Mouse (Mus musculus): Measurements from ENCODE around the gene Atp5g3. TPM values are rescaled to one million over a fixed set of nuclear protein-coding genes. Genes with fewer than 3 reads are reported as not detected.
"Not testable (repeated sequence)": the region's sequence is repeated elsewhere in the genome, so short reads cannot be mapped to it uniquely, and the experiment has no call there.

Atp5g3 gene
- total RNA-seq (2021): 1,000 to 10,000 TPM; 3,070 to 3,248 TPM

DNA sequence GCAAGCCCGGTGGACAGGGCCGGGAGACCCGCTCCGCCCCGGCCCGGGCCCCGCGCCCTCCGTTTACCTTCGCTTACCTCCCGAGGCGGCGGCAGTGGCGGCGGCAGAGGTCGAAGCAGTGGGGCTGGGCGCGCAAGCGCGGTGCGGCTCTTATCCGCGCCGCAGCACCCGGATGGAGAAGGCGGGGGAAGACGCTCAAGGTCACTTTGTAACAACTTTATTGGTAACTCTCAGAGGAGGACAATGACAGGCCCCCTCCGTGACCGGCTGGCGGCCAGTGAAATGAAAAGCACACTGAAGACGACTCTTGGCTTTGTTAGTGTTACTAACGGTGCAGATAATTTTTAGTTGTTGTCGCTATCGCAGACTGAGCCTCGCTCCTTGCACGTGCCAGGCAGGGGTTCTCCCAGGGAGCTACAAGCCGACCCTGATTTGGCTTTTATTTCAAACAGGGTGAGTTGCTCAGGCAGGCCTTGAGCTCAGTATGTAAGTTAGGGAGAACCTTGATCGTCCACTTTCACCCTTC lies at the start of gene Atp5g3:
Gene Atp5g3 (minus strand): TSS at position 152 of the 526 bp plus-strand sequence.
- DNase-seq: peak; percentile 92

DNA sequence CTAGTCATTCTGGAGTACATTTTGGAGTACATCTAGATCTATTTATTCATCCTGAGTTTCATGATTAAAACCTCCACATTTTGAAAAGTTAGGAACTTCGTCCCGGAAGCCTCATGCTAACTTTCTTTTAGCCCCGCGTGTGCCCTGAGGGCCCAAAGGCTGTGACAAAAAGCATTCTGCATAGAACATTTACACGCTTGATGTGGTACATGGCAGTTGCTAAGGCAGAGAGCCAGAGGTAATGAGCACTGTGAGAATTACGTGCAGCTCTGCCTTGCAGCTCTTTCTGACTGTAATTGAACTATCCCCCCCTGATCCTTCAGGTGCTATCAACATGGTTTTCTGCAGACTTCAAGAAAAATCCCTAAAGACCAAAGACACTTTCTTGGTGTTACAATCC lies 47.2 kb upstream of the Atp5g3 start:
- DNase-seq: no peak

DNA sequence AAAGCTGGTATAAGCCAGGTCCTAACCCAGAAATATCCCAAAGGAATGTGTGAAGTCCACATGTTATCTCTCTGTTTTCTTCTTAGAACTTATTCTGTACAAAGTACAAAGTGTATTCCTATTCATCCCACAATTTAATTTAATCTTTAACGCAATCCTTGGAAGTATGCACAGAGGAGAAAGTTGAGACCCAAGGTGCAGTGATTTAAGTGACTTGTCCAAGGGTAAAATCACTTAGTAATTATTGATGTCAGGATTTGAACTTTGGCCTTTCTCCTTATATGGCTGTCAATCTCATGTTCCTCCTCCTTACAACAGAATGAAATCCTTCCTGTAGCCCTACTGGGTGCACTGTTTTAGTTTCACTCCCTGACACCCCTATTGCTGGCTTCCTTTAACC lies 42.5 kb upstream of the Atp5g3 start:
- no peak for DNase-seq

DNA sequence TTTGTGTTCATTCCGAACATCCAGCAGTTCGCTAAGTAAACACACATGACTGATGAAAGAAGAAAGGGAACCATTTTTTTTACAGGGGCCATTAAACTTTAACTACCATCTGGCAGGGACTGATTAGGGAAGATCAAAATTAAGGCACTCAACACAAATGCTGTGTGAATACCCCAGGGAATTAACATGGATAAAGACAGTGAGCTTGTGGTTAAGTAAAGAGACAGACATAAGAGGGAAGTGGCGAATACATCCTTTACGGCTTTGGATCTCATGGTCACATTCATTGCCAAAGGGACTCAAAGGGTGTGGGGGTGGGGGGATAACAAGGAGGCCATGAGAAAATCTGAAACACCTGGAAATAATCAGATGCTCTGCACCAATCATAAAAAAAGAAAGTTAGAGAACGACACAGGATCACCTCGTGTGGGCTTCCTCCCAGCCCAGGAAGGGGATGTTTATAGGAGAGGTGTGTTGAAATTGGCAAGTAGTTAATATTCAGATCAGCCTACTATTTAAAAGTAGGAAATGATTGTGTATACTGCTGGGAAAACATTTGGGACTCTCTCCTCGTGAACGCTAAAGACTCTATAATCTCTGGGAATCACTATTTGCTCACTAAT lies 41.6 kb upstream of the Atp5g3 start:
- no peak for DNase-seq

DNA sequence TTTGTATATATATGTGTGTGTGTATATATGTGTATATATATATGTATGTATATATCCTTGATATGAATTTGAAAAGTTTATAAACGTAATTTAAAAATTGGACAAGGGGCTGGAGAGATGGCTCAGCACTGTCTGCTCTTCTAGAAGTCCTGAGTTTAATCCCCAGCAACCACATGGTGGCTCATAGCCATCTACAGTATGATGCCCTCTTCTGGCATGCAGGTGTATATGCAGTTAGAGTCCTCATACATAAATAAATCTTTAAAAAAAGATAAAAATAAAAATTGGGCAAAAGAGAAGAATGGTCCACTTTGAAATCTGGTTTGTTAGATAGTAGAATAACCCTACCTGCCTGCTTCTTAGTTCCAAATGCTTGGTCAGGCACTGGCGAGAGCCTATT lies 36.2 kb upstream of the Atp5g3 start:
- no peak for DNase-seq

DNA sequence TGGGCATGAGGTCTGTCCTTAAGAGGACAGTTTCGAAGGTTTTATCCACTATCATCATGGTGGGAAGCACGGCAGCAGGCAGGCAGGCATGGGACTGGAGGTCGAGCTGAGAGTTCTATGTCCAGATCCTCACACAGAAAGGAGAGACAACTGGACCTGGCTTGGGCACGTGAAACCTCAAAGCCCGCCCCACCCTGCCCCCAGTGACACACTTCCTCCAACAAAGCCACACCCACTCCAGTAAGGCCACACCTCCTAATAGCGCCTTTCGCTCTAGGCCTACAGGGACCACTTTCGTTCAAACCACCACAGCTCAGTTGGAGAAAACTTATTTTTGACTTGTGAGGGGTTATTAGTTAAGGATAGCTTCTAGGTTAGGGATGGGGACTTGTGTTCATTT lies 32.6 kb upstream of the Atp5g3 start:
- no peak for DNase-seq

DNA sequence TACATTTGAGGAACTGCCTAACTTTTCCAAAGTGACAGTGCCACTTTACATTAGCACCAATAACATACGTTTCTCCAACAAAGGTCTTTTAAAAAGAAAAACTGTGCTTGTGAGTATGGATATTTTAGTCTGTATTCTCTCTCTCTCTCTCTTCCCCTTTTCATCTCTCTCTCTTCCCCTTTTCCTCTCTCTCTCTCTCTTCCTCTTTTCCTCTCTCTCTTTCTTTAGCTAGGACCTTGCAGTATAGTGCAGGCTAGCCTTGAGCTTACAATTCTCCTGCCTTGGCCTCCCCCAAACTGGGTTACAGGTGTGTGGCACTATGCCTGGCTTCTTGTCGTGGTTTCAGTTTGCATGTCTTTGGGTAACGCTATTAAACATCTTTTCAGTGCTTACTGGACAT lies 31.7 kb upstream of the Atp5g3 start:
- DNase-seq: no peak

DNA sequence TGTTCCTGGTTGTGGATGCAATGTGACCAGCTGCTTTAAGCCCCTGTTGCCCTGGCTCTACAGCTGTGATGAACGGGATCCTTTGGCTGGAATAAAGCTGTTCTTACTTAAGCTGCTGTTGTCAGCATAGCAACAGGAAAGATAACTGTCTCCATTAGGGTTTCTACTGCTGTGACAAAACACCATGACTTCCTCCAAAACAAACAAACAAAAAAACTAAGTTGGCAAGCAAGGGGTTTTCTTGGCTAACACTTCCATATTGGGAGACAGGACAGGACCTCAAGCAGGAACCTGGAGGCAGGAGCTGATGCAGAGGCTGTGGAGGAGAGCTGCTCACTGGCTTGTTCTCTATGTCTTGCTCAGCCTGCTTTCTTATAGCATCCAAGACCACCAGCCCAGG lies 30.2 kb upstream of the Atp5g3 start:
- DNase-seq: no peak

DNA sequence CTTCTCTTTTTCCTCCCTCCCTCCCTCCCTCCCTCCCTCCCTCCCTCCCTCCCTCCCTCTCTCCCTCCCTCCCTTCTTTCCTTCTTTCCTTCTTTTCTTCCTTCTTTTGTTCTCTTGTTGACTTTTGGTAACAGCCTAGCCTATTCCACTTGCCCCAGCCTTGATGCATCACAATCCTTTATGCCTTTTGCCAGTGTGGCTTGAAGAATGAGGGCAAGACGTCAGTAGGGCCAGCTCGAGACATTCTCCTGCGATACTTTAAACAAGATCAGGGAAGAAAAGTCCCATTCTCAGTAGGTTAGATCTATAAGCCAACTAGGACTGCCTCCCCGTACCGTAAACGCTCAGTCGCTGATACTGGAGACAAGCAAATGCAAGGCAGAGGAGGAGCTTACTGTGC lies 29.3 kb upstream of the Atp5g3 start:
- DNase-seq: no peak

DNA sequence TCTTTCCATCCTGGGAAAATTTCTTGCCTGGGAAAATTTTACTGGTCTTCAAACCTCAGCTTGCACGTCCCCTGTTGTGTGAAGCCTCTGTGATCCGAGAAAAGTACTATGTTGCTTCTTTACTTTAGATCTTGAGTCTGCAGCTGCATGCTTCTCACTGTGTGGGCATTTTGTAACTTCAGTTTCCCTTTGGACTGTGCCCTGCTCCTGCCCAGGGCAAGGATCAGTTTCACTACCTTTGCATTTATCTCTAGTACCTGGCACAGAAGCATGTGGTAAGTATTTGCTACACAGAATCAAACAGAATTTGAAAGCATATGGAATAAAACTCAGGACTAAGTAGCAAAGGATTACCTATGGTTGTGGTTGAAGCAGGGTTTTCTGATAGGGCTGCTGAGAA lies 27.8 kb upstream of the Atp5g3 start:
- DNase-seq: no peak

DNA sequence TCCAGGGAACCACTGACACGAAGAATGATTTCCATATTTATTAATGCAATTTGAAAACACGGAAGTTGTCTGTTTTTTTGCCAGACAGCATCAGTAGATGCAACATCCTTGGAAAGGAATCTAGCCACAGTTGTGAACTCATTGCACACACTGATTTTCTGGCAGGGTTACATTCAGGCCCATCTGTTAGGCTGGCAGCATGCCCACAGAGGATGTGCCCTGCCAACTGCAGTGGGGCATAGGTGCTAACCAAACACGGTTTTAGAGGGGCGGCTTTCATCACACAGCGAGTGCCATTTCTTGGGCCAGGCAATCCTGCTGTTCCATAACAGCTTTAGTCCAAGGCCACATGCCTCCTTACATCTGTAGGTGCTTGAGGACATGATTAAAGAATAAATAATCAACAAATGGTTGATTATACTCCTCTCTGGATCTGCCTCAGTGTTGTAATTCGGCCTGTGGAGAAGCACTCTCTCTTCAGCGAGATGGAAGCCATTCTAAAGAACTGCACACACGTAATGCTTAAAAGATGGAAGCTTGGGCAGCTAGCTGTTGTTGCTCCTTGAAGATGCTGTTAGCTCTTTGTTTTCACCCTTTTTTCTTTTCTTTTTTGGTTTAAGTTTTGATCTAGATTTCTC lies 21.7 kb upstream of the Atp5g3 start:
- DNase-seq: peak; percentile 12

DNA sequence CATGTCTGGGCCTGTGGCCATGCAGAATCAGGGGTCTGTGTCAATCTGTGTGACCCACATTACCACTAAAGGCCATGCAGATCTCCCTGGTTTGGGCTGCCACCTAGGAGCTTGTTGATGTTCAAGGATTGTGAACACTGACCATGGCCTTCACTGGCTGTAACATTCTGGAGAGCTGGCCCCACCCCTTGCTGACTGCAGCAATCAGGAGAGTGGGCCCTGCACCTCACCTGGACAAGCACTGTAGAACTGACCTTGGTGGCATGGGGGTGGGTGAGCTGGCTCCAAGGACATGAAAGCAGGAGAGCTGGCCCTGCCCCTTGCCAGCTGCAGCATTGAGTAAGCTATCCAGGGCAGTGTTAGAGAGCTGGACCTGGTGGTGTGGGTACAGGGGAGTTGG lies 16.6 kb upstream of the Atp5g3 start:
- no peak for DNase-seq

DNA sequence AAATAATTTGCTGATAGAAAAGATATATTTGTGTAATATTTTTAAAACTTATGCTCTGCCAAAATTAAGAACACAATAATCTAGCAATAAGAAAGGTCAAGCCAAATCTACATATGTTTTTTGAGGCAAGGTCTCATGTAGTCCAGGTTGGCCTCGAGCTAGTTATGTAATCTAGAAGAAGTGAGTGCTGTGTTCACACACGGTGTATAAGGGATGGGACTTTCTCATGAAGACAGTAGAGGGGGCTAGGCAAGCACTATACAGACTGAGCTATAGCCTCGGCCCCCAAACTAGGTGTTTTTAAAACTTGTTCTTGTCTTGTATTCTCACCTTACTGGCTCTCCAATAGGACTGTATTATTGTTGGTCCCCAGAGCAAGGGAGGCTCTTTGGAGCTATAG lies 14.4 kb upstream of the Atp5g3 start:
- no peak for DNase-seq

DNA sequence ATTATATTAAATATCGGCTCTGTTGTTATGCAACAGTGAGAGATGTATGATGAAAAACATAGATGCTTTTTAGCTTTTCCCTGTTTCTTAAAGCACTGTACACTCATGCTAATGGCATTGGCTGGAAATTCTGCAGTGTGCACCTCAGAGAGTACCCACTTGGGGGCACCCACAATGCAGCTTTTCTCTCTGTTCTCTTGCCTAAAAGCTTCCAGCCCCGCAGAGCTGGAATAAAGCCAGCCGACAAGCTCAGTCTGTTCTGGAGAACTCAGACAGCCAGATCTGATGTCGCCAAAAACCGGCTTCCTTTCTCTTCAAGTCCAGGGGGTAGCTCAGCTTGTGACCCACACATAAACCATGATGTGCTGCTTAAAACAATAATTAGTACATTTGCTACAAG lies 14.0 kb upstream of the Atp5g3 start:
- DNase-seq: peak; percentile 82

DNA sequence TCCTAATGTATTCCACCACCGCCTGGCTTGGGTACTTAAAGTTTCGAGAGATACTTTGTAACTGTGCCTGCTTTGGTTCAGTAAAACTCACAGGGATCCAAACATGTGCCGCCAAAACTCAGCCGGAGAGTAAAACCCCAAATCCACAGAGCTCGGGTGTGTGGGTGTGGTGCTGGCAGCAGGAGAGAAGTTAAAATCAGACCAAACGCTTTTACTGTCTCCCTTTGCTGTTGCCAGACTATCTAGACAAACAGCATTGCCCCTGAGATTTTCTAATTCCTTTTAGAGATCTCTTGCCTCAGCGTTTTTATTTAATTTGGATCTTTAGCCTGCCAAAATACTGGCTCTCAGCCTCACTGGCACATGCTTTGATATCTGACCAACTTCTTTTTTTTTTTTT lies 8.5 kb upstream of the Atp5g3 start:
- no peak for DNase-seq

DNA sequence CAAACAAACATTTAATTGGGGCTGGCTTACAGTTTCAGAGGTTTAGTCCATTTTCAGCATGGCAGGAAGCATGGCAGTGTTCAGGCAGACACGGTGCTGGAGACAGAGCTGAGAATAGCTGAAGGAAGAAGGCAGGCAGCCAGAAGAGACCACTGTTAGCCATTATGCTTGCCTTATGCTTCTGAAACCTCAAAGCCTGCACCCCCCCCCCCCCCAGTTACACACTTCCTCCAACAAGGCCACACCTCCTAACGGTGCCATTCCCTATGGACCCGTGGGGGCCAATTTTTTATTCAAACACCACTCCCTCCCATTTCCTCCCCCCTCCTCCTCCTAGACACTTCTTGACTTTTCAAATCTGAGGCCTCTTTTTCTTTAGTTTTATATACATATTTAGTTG lies 1.1 kb upstream of the Atp5g3 start:
- no peak for DNase-seq

DNA sequence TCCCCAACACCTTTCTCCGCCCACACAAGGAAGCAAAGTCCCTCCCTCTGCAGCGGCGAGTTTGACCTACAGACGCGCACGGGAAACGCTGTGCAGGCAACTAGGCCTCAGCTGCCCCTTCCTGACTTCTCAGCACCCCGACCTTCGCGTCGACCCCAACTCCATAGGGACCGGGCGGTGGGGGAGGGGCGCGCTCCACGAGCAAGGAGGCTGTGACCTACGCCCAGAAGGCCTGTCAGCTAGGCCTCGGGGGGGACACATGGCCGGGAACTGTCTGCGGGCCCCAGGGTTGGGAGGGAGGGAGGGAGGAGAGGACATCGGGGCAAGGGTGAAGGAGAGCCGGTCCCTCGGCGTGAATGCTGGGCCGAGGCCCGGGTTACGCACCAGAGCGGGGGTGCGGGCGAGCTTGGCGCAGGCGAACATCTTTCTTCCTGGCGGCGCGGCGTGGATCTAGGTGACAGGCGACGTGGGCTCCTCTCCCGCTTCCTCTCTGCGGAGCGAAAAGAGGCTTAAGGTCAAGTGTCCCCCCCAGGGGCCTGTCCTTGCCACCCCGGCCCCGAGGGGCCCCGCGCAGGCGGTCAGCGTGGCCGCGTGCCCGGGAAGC lies 453 bp downstream of the Atp5g3 start:
- DNase-seq: peak; percentile 74

DNA sequence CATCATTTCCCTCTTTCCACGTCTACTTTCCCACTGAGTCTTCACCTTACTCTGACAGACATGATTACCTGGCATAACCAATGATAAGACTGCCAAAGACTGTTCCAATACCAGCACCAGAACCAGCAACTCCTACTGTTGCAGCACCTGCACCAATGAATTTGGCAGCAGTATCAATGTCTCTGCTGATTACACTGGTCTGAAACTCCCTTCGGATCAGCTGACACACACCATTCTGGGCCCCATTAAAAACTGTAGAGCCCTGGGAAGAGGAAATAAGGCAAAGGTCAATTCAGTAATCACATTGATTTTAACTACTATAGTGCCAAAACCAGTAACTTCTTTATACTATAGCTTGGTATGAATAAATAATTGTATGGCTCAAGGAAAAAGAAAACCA lies 2.0 kb downstream of the Atp5g3 start:
- DNase-seq: no peak

DNA sequence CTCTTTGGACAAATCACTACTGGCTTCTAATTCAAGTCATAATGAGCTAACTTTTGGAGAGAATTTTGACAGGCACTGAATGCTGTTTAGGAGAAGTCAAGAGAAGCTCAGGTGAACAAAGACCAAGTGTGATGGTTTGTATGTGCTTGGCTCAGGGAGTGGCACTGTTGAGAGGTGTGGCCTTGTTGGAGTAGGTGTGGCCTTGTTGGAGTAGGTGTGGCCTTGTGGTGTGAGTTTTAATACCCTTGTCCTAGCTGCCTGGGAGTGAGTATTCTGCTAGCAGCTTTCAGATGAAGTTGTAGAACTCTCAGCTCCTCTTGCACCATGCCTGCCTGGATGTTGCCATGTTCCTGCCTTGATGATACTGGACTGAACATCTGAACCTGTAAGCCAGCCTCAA lies 6.4 kb downstream of the Atp5g3 start:
- not testable (repeated sequence) for DNase-seq

DNA sequence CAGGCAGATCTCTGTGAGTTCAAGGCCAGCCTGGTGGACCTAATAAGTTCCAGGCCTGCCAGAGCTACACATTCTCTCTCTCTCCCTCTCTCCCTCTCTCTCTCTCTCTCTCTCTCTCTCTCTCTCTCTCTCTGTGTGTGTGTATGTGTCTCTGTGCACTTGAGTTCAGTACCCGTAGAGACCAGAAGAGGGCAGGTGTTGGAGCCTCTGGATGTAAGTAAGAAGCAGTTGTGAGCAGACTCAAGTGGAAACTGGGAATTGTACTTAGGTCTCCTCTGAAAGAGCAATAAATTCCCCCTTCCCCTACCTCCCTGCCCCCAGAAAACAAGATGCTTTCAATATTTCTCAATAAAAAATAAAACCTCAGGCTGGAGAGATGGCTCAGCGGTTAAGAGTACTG lies 7.6 kb downstream of the Atp5g3 start:
- DNase-seq: no peak

DNA sequence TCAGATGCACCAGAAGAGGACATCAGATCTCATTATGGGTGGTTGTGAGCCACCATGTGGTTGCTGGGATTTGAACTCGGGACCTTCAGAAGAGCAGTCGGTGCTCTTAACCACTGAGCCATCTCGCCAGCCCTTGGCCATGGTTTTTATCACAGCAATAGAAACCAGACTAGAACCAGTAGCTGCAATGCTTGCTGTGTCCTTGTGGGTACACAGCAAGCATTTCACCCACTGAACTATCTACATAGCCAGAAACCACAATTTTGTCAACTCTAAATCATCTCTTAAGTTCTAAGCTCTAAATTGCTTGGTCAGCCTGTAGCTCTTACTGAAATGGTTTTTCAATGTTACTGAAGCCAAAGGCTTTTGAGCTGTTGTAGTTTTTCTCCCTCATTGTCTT lies 8.8 kb downstream of the Atp5g3 start:
- DNase-seq: not testable (repeated sequence)

DNA sequence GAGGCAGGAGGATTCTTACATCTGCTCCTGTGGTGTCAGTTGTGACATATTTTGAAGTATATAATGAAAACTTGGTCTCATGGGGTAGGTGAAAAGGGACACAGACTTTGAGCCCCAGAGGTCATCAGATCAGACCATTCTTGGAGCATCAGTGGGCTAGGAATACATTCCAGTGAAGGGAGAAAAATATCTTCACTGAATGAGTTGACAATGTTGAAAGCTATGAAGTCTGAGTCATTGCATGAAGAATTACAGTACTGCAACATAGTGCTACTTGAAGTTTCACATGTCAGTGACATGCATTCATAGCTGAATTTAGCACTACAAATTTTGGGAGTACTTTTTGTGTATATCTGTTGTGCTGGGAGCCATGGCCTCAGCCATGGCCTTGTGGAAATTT lies 10.0 kb downstream of the Atp5g3 start:
- DNase-seq: no peak

DNA sequence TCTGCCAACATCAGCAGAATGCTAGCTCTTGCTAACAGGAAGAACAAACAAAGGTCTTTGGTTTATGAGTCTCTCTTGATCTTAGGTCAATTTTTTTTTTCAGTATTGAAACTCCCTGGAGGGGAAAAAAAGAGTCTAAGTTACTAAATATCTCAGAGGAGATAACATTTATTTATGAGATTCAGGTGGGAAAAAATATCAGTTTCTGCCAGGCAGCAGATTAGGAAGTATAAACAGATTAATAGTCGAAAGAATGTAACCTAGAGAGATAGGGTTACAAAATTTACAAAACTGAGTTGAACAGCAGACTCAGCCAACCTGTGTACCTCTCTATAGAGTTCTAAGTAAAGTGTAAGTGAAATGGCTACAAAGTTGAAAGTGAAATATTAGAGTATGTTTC lies 10.8 kb downstream of the Atp5g3 start:
- no peak for DNase-seq

DNA sequence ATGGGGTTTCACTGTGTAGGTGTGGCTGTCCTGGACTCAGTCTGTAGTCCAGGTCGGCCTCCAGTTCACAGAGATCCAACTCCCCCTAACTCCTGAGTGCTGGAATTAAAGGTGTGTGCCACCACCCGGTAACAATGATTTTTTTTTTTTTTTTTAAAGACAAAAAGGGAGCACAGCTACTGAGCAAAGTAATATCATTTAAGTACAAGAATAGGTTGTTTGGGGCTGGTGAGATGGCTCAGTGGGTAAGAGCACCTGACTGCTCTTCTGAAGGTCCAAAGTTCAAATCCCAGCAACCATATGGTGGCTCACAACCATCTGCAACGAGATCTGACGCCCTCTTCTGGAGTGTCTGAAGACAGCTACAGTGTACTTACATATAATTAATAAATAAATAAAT lies 14.2 kb downstream of the Atp5g3 start:
- not testable (repeated sequence) for DNase-seq
